Mouse (Mus musculus): ENCODE results near the gene Serhl.

DNA sequence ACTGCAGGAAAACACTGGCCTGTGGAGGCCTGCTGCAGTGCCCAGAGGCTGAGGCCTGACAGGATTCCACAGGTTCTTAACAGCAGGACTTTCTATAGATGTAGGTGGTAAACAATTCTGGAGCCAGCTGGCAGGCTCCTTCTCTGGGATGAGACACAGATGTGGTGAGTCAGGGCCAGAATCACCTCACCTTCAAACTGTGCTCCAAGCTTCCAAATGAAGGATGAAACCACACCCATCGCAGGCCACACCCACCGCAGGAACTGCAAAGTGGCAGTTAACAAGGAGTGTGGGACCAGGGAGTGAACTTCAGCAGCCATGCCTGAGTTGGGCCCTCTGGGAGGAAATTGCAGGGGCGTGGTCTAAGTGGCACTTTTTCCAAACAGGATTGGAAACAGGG lies 1.6 kb downstream of the Serhl start:
- TF ChIP-seq CTCF (IDR thresholded peaks at IDR 0.05; ENCODE audit: low read depth, low read length) (no peak), POLR2A (IDR thresholded peaks at IDR 0.05; ENCODE audit: borderline replicate concordance, low read depth, low read length) (no peak)

All from bone marrow macrophage, adult 2 months (primary cell).